Mouse (Mus musculus): Measurements from ENCODE around the gene Abcc1. TPM values are rescaled to one million over a fixed set of nuclear protein-coding genes. Genes with fewer than 3 reads are reported as not detected.

Gene Abcc1
- polyA plus RNA-seq, 1 experiment: not detected

GRCm38 (mm10) chr16:14352234-14352633, 9.1 kb upstream of the Abcc1 start:
- no peak overlapping the region for H3K4me3 ChIP-seq (ENCODE audit: insufficient read depth, low read depth, low read length)
- no peak for TF ChIP-seq CTCF (IDR thresholded peaks at IDR 0.05; ENCODE audit: insufficient read depth, low read depth, low read length)
- no peak for TF ChIP-seq POLR2A (IDR thresholded peaks at IDR 0.05; ENCODE audit: insufficient read depth, low read depth, low read length)
- WGBS: 84% methylated on average over 3 of the region's 3 CpGs

GRCm38 (mm10) chr16:14352663-14353062, 8.7 kb upstream of the Abcc1 start:
- H3K4me1 ChIP-seq (ENCODE audit: control insufficient read depth, insufficient read depth, low read length): no peaks in the 10 kb centered on the region
- H3K4me3 ChIP-seq (ENCODE audit: insufficient read depth, low read depth, low read length): no peak overlapping the region
- WGBS: 76% methylated on average over 5 of the region's 5 CpGs
- H3K27ac ChIP-seq (ENCODE audit: insufficient read depth, low read depth, low read length): no peak overlapping the region
- no peak for TF ChIP-seq CTCF (IDR thresholded peaks at IDR 0.05; ENCODE audit: insufficient read depth, low read depth, low read length)
- TF ChIP-seq POLR2A (IDR thresholded peaks at IDR 0.05; ENCODE audit: insufficient read depth, low read depth, low read length): no peak

More at GRCm38 (mm10) chr16:14352234-14352633, 9.1 kb upstream of the Abcc1 start:
- H3K27ac ChIP-seq (ENCODE audit: insufficient read depth, low read depth, low read length): no peak overlapping the region
- H3K4me1 ChIP-seq (ENCODE audit: control insufficient read depth, insufficient read depth, low read length): no peaks in the 10 kb centered on the region

- WGBS: 83% methylated on average over 2 of the region's 2 CpGs
- Histone ChIP-seq H3K4me1 (ENCODE audit: control insufficient read depth, insufficient read depth, low read length) (no peaks in the 10 kb centered on the region), H3K27ac (ENCODE audit: insufficient read depth, low read depth, low read length) (no peak overlapping the region), H3K4me3 (ENCODE audit: insufficient read depth, low read depth, low read length) (no peak overlapping the region)
- TF ChIP-seq POLR2A (IDR thresholded peaks at IDR 0.05; ENCODE audit: insufficient read depth, low read depth, low read length) (no peak), CTCF (IDR thresholded peaks at IDR 0.05; ENCODE audit: insufficient read depth, low read depth, low read length) (no peak)
Measured at GRCm38 (mm10) chr16:14357859-14358258, 3.5 kb upstream of the Abcc1 start.

DNA sequence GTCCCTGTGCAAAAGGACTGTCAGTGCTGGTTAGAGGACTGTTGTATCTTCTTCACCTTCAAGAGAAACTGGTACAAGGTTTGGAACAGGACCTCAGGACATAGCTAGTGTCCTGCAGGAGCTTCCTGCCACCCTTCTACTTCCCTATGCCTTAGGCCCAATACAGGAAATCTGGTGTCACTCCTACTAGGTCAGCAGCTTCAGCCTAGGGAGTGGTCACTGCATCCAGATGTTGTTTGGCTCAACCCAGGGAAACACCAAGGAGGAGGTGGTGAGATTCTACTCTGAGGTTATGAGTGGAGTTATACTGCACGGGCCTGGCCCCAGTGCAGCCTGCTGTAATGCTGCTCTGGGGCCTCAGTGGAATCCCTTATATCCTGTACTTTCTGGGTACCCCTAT, 2.8 kb upstream of the Abcc1 start:
- 0 out of 2 replicates have a peak, but pooled peaks cover under 1% of the 10 kb centered on the region for H3K4me1 ChIP-seq (ENCODE audit: control insufficient read depth, insufficient read depth, low read length)
- no peak overlapping the region for H3K27ac ChIP-seq (ENCODE audit: insufficient read depth, low read depth, low read length)
- no peak overlapping the region for H3K4me3 ChIP-seq (ENCODE audit: insufficient read depth, low read depth, low read length)
- TF ChIP-seq CTCF (IDR thresholded peaks at IDR 0.05; ENCODE audit: insufficient read depth, low read depth, low read length) (no peak), POLR2A (IDR thresholded peaks at IDR 0.05; ENCODE audit: insufficient read depth, low read depth, low read length) (no peak)
- WGBS: 77% methylated on average over 1 of the region's 1 CpGs

- no peak for TF ChIP-seq POLR2A (IDR thresholded peaks at IDR 0.05; ENCODE audit: insufficient read depth, low read depth, low read length)
- H3K4me1 ChIP-seq (ENCODE audit: control insufficient read depth, insufficient read depth, low read length): peaks cover 8% of the 10 kb centered on the region; the same call in 1 of the 2 replicates
- WGBS: 4% methylated on average over 7 of the region's 7 CpGs
Measured at GRCm38 (mm10) chr16:14360931-14361330, 427 bp upstream of the Abcc1 start.

GRCm38 (mm10) chr16:14362099-14362820, 902 bp downstream of the Abcc1 start:
- 23% methylated on average over 7 of the region's 7 CpGs for WGBS
- TF ChIP-seq POLR2A (IDR thresholded peaks at IDR 0.05; ENCODE audit: insufficient read depth, low read depth, low read length): no peak
- no peak for TF ChIP-seq CTCF (IDR thresholded peaks at IDR 0.05; ENCODE audit: insufficient read depth, low read depth, low read length)
- Histone ChIP-seq H3K4me1 (ENCODE audit: control insufficient read depth, insufficient read depth, low read length) (peaks cover 8% of the 10 kb centered on the region; the same call in 1 of the 2 replicates), H3K4me3 (ENCODE audit: insufficient read depth, low read depth, low read length) (peak overlapping the region; percentile 84), H3K27ac (ENCODE audit: insufficient read depth, low read depth, low read length) (peak overlapping the region; percentile 38; the same call in 1 of the 2 replicates)

More at GRCm38 (mm10) chr16:14360931-14361330, 427 bp upstream of the Abcc1 start:
- Histone ChIP-seq H3K27ac (ENCODE audit: insufficient read depth, low read depth, low read length) (peak overlapping the region; percentile 74), H3K4me3 (ENCODE audit: insufficient read depth, low read depth, low read length) (peak overlapping the region; percentile 84)

GRCm38 (mm10) chr16:14363496-14363895, 2.1 kb downstream of the Abcc1 start:
- Histone ChIP-seq H3K27ac (ENCODE audit: insufficient read depth, low read depth, low read length) (no peak overlapping the region), H3K4me3 (ENCODE audit: insufficient read depth, low read depth, low read length) (no peak overlapping the region), H3K4me1 (ENCODE audit: control insufficient read depth, insufficient read depth, low read length) (peaks cover 8% of the 10 kb centered on the region; the same call in 1 of the 2 replicates)
- 97% methylated on average over 3 of the region's 3 CpGs for WGBS
- no peak for TF ChIP-seq POLR2A (IDR thresholded peaks at IDR 0.05; ENCODE audit: insufficient read depth, low read depth, low read length)
- TF ChIP-seq CTCF (IDR thresholded peaks at IDR 0.05; ENCODE audit: insufficient read depth, low read depth, low read length): no peak

DNA sequence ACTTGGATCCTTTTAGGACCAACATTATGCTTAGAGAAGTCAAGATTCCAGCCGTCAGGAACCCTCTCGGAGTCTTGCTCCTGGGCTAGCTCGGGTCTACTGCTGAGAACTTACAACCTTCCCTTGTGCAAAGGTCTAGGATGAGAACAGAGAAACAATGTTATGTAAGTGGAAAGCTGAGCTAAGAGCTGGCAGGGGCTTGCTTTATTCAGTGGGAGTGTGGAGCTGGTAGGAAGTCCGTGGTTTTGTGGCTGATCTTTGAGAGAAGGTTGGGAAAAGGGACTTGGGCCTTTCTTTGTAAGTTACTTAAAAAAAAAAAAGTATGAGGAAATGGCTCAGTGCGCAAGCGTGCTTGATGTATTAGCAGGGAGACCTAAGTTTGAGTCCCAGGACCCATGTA, 2.7 kb downstream of the Abcc1 start:
- Histone ChIP-seq H3K4me3 (ENCODE audit: insufficient read depth, low read depth, low read length) (no peak overlapping the region), H3K4me1 (ENCODE audit: control insufficient read depth, insufficient read depth, low read length) (peaks cover 8% of the 10 kb centered on the region; the same call in 1 of the 2 replicates), H3K27ac (ENCODE audit: insufficient read depth, low read depth, low read length) (no peak overlapping the region)
- TF ChIP-seq POLR2A (IDR thresholded peaks at IDR 0.05; ENCODE audit: insufficient read depth, low read depth, low read length) (no peak), CTCF (IDR thresholded peaks at IDR 0.05; ENCODE audit: insufficient read depth, low read depth, low read length) (no peak)
- WGBS: 79% methylated on average over 6 of the region's 6 CpGs

DNA sequence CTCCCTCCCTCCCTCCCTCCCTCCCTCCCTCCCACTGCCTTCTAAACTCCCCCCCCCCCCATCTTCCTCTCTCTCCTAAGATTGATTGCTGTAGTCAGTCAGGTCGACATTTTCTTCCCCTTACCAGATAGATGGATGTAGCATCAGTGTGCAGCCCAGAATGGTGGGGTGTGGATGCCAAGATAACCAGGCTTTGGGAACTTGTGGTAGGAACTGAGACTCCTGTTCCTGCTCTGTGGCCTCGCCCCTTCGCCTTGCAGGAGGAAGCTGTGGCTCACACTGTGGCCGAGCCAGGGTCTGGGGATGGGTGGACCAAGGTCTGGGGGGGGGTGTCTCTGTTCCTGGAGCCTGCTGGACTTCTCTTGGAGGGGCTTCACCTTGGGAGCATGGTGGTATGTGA, 4.1 kb downstream of the Abcc1 start:
- 77% methylated on average over 4 of the region's 4 CpGs for WGBS
- Histone ChIP-seq H3K27ac (ENCODE audit: insufficient read depth, low read depth, low read length) (no peak overlapping the region), H3K4me1 (ENCODE audit: control insufficient read depth, insufficient read depth, low read length) (peaks cover 11% of the 10 kb centered on the region; the same call in 1 of the 2 replicates), H3K4me3 (ENCODE audit: insufficient read depth, low read depth, low read length) (no peak overlapping the region)
- TF ChIP-seq CTCF (IDR thresholded peaks at IDR 0.05; ENCODE audit: insufficient read depth, low read depth, low read length) (no peak), POLR2A (IDR thresholded peaks at IDR 0.05; ENCODE audit: insufficient read depth, low read depth, low read length) (no peak)
